Mouse (Mus musculus) right cerebral cortex, postnatal 36 days (tissue): ENCODE measurements around the gene Pkn2.

Source experiments
- DNase-seq, 2 experiments: peaks; one replicate each; pipeline ENCODE4 v3.0.0; 2022; ENCODE audit warnings: low spot score in 2 of 2, mixed read lengths in 1 of 2

The Pkn2 gene

DNA sequence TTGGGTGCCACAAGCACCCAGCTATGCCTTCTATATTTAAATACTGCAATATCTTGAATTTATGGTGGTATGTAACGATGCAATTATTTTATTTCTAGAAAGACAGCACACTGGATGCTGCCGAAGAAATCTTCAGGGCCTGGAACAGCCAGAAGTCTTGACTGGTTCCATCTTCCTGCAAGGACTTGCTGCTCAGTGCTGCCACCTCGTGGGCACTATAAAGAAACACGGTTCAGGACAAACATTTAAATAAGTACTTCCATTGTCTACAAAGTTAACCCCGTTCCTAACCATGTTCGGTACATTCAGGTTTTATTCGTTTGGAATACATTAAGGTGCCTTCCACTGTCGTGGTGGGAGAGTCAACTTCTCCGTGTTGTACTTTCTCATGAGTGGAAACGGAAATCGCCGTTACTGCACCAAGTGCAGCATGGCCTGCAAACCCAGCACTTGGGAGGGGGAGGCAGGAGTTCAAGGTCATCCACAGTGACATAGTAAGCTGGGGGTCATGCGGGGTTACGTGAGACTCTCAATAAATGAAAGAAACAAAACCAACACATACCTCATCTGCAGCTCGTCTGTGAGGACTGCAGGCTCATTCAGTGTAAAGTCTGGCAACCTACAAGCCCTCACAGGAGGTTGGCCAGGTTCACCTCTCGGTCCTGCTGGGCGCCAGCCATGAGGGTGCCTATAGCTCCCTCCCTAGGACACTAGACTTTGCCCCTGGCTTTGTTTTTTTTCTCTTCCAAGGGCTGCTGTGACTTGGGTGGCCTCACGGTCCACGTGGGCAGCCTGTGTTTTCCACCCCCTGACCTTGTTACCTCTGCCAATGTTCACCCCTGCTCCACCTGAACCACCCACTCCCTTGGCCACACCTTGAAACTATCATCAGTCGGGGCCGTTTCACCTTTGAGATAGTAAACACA lies 137.6 kb downstream of the Pkn2 start:
- no peak for DNase-seq
